Mouse (Mus musculus): ENCODE data around the gene Gm5926. TPM values are rescaled to one million over a fixed set of nuclear protein-coding genes. Genes with fewer than 3 reads are reported as not detected.
"Not testable (repeated sequence)": the region's sequence is repeated elsewhere in the genome, so short reads cannot be mapped to it uniquely, and the experiment has no call there.

The Gm5926 gene
- total RNA-seq (2014; fragmentation: Nextera tagmentation), result not detected in 2 replicates
- total RNA-seq (2017), result not detected in 2 replicates

- ATAC-seq (replicated peaks; ENCODE audit: low FRiP score, low TSS enrichment, poor library complexity, severe bottlenecking), result not testable (repeated sequence)
Observed at GRCm38 (mm10) chrX:32650416-32650815, at the start of gene Gm5926. TSS of gene Gm5926 (plus strand) at chrX:32650716.

GRCm38 (mm10) chrX:32601008-32601407, 49.5 kb upstream of the Gm5926 start:
- ATAC-seq (replicated peaks; ENCODE audit: low FRiP score, low TSS enrichment, poor library complexity, severe bottlenecking), result not testable (repeated sequence)

GRCm38 (mm10) chrX:32601425-32601824, 49.1 kb upstream of the Gm5926 start:
- ATAC-seq (replicated peaks; ENCODE audit: low FRiP score, low TSS enrichment, poor library complexity, severe bottlenecking), result not testable (repeated sequence)

Other genes starting within 250 kb of the Gm5926 start
- gene Btbd35f1, start 90.7 kb upstream of the Gm5926 start, total RNA-seq (2014; fragmentation: Nextera tagmentation), result not detected in 2 replicates
- gene Btbd35f1, start 90.7 kb upstream of the Gm5926 start, total RNA-seq (2017), result not detected in 2 replicates
- gene Btbd35f21, start 75.4 kb downstream of the Gm5926 start, total RNA-seq (2014; fragmentation: Nextera tagmentation), result not detected in 2 replicates
- gene Btbd35f21, start 75.4 kb downstream of the Gm5926 start, total RNA-seq (2017), result not detected in 2 replicates
- gene Btbd35f30, start 243.9 kb downstream of the Gm5926 start, total RNA-seq (2014; fragmentation: Nextera tagmentation), result not detected in 2 replicates
- not detected in 2 replicates for gene Btbd35f30, start 243.9 kb downstream of the Gm5926 start, total RNA-seq (2017)